Mouse (Mus musculus) heart, adult 9 months (tissue): ENCODE data around the gene Slamf9.

Experiments used
- DNase-seq, 2 experiments: peaks; one replicate each; pipeline ENCODE4 v3.0.0; 2022; ENCODE audit warnings: low spot score in 2 of 2

Gene Slamf9

GRCm38 (mm10) chr1:172489585-172490250, 14.6 kb downstream of the Slamf9 start:
- DNase-seq: no peak

- peak; percentile 72 to 88 for DNase-seq
These were observed 15.1 kb downstream of the Slamf9 start for GRCm38 (mm10) chr1:172490261-172490661.

GRCm38 (mm10) chr1:172492047-172492446, 16.9 kb downstream of the Slamf9 start:
- DNase-seq: no peak

GRCm38 (mm10) chr1:172493516-172493915, 18.4 kb downstream of the Slamf9 start:
- DNase-seq: no peak

GRCm38 (mm10) chr1:172496030-172496429, 20.9 kb downstream of the Slamf9 start:
- DNase-seq: no peak

- DNase-seq: no peak
These were observed 22.3 kb downstream of the Slamf9 start for GRCm38 (mm10) chr1:172497428-172497827.

GRCm38 (mm10) chr1:172499765-172500441, 24.7 kb downstream of the Slamf9 start, which contains the start of gene Tagln2:
Tagln2 (plus strand) TSS chr1:172500047.
- DNase-seq: peak; percentile 93 to 94

- peak; percentile 72 to 74 for DNase-seq
These were observed 25.6 kb downstream of the Slamf9 start for GRCm38 (mm10) chr1:172500451-172501370.

- DNase-seq: peak; percentile 86 to 87
These were observed 26.4 kb downstream of the Slamf9 start for GRCm38 (mm10) chr1:172501371-172502144.

GRCm38 (mm10) chr1:172502145-172503110, 27.3 kb downstream of the Slamf9 start:
- peak; percentile 53 to 55 for DNase-seq

- peak; percentile 58 to 64 for DNase-seq
These were observed 28.2 kb downstream of the Slamf9 start for GRCm38 (mm10) chr1:172503111-172503997.

- no peak for DNase-seq
These were observed 29.6 kb downstream of the Slamf9 start for GRCm38 (mm10) chr1:172504756-172505155.

GRCm38 (mm10) chr1:172507001-172507400, 31.8 kb downstream of the Slamf9 start:
- DNase-seq: peak; percentile 46 to 49

GRCm38 (mm10) chr1:172507701-172508100, 32.5 kb downstream of the Slamf9 start:
- DNase-seq: no peak

GRCm38 (mm10) chr1:172508172-172508571, 33.0 kb downstream of the Slamf9 start:
- DNase-seq: no peak

- no peak for DNase-seq
These were observed 34.1 kb downstream of the Slamf9 start for GRCm38 (mm10) chr1:172509235-172509634.

GRCm38 (mm10) chr1:172509983-172510382, 34.8 kb downstream of the Slamf9 start:
- no peak for DNase-seq

GRCm38 (mm10) chr1:172510421-172510972, 35.3 kb downstream of the Slamf9 start:
- no peak for DNase-seq

- peak; percentile 83 to 89 for DNase-seq
These were observed 37.8 kb downstream of the Slamf9 start for GRCm38 (mm10) chr1:172512962-172513361.
